Mouse (Mus musculus): ENCODE data around the gene Rpl34.
A peak's percentile ranks its signal among the peaks of the same experiment; 100 is the strongest.

The Rpl34 gene

DNA sequence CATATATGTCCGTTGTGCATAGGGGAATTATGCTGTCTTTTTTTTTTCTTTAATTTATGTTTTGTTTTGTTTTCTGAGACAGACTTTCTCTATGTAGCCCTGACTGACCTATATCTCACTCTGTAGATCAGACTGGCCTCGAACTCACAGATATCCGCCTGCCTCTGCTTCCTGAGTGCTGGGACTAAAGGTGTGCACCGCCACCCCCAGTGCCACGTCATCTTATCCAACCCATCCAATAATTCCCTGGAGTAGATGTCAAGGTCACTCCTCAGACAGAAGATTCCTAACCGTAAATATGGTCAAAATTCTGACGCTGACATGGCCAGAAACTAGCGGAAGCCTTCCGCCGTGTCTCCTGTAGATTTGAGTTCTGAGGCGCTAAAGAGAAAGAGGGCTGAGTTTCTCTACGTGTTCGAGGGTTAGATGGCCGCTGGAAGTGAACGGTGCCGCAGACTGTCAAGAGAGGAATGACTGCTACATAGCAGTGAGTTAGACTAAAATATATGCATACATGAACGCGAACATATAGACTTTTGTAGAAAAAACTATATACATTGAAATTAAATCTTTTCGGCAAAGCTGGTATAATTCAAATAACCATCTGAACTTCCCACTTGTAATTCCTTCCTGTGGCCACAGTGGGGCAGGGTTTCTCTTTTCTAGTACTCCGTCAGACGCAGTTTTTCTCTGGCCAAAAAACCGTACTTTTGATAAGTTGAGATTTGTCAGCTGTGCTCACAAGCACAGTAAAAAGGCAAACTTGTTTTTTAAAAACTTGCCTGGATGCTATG lies 15.2 kb downstream of the Rpl34 start:
- peak; percentile 47 for DNase-seq (ENCODE audit: inconsistent ontology term)

DNA sequence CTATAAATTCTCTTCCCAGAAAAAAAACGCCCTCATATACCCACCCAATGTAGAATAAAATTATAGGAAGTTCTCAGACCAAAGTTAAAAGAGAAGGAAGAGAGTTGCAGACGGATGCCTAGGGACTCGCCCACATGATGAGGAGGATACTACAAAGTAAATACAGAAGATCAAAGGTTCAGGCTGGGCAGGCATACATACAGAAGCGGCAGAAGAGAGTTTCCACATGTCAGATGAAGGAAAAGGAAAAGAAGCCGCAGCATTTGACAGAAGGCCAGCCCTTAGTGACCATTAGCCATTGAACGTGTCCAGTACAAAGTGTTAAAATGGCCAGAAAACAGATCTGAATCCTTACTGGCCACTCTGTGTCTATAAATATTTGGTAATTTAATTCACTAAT lies 17.3 kb downstream of the Rpl34 start:
- DNase-seq (ENCODE audit: inconsistent ontology term) = no peak

DNA sequence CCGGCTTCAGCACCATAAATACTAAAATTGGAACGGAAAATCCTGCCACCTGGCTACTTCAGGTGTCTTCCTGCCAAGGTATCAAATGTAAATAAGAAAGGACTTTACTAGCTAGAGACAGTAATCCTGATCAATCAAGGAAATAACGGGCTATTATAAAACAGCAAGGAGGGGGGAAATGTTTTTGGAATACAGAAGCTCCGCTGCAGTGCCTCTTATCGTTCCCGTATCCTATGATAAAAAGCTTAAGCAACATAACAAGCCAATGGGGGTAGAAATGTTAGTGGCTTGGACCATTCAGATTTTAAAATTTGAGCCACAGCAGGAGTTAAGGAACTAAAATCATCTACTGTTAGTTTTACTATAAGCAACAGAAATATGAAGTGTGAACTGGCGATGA lies 20.1 kb downstream of the Rpl34 start:
- no peak for DNase-seq (ENCODE audit: inconsistent ontology term)

DNA sequence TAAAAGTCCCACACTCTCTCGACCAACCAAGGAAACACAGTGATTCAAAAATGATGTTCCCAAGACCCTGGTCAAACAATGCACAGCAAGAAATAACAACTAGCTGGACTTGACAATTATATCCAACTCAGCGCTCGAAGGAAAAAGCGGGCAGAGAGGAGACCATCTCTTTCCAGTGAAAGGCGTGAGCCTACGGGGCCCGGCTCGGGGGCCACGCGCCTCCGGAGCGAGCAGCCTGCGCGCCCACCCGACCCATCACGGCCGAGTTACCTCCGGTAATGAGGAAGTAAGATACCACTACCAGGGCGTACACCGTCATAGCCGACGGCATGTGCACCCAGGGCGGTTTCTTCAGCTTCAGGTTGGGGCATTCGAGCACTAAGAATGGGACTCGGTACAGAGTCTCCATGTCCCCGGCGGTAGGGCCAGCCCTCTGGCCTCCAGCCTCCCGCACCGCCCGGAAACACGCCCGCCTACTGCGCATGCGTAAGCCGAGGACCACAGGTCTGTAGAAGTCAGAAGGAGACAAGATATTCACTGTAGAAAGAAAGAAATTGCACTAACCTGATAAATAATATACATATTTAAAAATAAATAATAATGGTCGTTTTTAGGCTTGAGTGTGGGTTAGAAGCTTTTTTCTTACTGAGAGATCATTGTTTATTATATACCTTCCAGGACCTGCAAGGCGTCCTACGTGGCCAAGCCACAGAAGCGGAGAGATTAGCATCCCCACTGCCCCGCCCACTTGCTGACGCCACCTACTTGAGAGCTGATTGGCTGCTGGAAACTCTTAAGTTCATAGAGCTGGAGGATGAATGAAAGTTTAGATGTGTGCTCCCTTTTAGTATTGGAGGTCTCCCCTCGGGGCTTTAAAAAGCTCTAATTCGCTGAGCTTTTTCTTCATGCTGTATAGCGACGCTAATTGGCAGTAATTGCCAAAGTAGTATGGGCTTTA lies 21.0 kb downstream of the Rpl34 start, which contains the start of gene Ostc:
Gene Ostc, minus strand, starts transcription at position 478 of the 958 bp plus-strand sequence.
- DNase-seq (ENCODE audit: inconsistent ontology term) = peak; percentile 99

DNA sequence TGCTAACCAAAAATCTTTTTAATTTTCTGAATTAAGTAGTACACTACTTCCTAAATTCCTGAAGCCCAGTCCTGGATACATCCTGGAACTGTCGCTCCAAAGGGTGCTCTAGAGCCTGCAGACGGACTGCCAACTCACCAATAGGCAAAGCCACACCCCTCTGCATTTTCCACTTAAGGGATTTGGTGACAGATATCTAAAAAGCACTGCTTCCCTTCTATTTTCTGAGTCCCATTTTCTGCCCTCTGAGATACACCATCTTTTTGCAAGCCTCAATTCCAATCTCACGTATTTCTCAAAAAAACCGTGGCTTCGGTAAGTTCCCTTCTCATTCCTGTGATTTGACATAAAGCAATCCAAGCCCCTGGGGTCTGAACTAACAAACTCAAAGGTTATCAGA lies 21.7 kb downstream of the Rpl34 start:
- peak; percentile 54 for DNase-seq (ENCODE audit: inconsistent ontology term)

DNA sequence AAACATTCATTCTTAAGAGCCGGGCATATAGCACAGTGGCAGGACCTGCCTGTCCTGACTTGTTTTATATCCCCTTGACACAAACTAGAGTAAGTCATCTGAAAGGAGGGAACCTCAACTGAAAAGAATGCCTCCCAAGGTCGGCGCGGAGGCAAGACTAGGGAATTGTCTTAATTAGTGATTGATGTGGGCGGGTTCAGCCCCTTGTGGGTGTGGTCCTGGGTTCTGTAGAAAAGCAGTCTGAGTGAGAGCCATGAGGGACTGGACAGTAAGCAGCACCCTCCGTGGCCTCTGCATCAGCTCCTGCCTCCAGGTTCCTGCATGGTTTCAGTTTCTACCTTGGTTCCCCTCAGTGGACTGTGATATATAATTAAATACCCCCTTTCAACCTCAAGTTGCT lies 27.9 kb downstream of the Rpl34 start:
- no peak for DNase-seq (ENCODE audit: inconsistent ontology term)

DNA sequence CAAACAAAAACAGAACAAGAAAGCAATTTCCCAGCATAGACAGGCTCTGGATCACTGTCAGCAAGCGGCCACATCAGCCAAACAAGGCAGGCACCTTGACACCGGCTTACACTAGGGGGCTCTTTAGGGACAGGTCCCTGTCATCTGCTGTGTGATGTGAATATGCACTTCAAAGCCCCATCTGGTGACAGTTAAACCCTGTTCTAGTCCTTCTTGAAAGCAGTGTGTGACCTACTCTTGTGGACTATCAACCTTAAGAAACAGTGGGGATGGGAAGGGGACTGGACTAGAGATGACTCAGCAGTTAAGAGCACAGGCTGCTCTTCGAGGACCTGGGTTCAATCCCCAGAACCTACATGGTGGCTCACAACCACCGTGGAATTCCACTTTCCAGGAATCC lies 32.6 kb downstream of the Rpl34 start:
- no peak for DNase-seq (ENCODE audit: inconsistent ontology term)

DNA sequence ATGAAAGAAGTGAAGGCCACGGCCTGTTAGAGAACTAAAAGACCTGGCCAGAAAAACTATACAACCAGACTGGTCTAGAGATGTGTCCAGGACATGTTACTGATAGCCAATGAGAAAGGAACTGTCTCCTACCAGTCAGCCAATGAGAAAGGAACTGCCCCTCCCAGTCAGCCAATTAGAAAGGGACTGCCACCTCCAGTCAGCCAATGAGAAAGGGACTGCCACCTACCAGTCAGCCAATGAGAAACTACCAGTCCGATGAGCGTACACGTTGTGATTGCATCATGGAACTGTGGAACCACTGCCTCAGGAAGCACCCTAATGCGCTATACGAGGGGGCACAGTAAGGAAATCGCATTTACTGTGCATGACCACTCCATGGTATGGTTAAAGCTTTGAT lies 35.5 kb downstream of the Rpl34 start:
- DNase-seq (ENCODE audit: inconsistent ontology term) = no peak

DNA sequence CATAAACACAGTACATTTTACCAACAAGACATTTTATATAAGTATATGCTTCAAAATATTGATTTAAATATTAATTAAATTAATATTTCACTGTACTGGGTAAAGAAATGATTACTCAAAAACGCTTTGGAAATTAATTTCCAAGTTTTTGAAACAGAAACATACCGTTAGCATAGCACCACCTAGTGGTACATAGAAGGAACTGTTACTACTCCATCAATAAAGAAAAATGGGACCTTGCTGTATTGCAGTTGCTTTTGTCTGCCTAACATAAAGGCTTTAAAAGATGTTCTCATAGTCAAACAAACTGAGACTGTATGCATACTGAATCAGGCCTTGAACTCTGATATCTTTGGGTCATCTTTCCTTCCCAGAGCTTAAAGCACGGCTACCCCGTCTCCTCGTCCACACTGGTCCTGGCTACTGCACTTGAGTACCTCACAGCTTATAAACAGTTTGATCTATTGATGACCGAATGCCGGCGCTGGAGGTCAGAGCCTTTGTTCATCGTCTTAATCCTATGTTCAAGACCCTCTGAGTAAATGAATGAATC lies 36.1 kb downstream of the Rpl34 start:
- DNase-seq (ENCODE audit: inconsistent ontology term) = no peak

DNA sequence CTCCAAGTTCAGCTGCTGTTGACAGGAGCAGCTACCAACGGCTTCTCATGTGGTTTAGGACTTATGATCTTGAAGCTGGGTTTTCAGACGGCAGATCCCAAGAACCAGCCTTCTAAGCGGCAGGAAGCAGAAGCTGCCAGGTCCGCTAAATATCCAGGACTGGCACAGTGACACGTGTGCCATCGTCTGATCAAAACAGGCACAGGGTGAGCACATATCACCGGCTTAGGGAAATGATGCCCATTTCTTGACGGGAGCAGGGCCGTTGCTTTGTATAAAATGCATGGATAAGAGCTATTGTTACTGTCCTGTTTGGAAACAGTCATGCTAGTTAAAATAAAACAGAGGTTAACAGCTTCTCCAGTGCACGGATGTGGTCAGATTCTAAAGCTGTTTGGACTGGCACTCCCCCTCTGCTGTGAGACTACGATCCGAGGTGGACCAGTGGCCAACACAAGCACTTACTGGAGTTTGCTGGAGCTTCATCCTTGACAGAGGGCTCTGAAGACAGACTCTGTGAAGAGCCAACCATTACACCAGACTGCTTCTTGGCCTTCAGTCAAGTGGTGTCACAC lies 38.5 kb downstream of the Rpl34 start:
- DNase-seq (ENCODE audit: inconsistent ontology term) = no peak

DNA sequence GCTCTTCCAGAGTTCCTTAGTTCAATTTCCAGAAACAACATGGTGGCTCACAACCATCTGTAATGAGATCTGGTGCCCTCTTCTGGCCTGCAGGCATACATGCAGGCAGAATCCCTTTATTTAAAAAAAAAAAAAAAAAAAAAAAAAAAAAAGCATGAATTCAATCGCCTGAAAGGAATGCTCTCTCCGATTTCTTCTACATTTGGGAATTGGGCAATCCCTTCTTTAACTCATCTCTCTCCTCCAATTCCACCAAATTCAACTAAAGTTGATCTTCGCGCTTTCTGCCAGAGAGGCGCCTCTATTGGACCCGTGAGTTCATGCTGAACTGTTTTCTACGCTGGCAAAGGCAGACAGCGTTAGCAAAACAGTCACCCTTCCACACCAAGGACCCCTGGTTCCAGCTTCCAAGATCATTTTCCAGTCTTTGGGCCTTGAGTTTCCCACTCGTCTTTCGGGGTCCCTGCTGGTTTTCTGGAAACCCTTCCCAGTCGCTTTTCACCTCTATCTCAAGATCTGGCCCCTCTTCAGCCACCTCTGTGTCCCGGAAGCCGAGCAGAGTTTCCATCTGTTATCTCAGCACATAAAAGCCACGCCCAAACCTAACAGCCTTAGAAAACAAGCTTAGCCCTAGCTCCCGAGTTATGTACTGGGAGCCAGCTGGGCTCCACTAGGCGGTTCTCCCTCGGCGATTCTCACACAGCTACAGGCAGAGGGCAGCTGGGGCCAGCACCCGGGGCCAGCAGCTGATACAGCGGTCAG lies 39.2 kb downstream of the Rpl34 start:
- peak; percentile 57 for DNase-seq (ENCODE audit: inconsistent ontology term)

DNA sequence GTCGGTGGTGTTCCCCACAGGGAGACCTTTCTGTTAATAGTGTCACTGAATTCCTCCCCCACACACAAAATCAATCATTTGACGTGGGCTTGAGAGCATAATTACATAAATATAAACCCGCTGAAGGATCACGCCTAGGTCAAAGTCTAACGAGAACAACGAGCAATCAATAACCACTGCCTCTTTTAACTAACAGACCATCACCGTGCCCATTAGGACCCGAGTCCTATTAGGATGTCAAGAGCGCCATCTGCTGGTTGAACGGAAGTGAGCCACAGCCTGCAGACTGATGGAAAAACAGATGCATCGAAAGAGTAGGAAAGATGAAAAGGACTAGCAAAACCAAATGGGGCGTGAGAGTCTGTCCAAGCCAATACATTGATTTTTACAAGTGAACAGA lies 40.6 kb downstream of the Rpl34 start:
- peak; percentile 56 for DNase-seq (ENCODE audit: inconsistent ontology term)

DNA sequence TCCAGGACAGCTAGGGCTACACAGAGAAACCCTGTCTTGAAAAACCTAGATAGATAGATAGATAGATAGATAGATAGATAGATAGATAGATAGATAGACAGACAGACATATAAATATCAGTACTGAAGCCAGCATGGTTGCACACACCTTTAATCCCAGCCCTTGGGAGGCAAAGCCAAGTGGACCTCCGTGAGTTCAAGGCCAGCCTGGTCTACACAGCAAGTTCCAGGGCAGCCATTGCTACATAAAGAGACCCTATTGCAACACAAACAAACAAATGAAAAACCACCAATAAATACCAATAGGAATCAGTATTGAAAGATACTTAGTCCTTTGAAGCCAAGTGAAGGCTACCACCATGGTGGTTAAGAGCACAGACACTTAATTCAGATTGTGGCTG lies 43.1 kb downstream of the Rpl34 start:
- no peak for DNase-seq (ENCODE audit: inconsistent ontology term)

DNA sequence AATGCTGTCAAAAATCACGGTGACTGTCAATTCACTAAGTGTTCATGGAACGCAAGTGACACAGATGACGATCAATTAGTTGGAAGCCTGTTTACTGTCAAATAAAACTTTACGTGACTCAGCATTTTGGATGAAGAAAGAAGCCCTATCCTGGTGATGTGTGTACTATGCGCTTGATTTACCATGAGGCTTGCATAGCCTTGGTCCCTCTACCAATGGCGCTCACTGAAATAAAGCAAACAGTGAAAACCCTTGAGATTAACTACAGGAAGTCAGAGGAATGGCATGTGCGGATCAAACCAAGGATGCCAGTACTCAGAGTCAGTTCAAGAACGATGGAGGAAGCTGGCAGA lies 45.2 kb downstream of the Rpl34 start:
- peak; percentile 81 for DNase-seq (ENCODE audit: inconsistent ontology term)

DNA sequence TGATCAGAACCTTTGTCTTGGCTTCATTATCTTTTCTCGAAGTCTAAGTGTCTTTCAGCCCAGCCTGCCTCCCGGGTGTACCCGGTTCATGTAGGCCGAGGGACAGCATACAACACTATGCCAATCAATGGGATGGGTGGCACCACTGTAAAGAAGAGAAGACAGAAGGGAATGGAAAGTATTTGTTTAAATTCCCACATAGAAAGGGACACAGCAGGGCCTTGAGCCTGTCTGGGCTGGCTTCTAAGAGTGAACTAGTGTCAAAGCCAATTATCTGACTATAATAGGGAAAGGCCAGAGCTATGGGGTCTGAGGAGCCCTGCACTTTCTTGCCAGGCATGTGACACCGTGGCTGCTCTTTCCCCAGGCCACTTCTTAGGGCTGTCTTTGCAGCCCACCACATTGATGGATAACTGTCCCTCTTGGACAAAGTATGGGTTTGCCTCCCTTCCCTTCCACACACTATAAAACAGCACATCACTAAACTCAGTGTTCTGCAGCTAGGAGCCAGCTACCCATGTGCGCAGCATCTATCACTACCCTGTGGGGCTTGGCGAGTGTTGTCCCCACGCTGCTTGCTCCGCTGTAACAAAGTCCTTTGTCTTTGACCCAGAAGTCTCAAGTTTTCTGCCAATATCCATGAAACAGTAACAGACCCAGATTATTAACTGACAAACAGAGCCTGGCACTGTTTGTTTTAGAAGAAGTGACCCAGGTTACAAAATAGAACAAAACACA lies 45.8 kb downstream of the Rpl34 start:
- DNase-seq (ENCODE audit: inconsistent ontology term) = peak; percentile 56

DNA sequence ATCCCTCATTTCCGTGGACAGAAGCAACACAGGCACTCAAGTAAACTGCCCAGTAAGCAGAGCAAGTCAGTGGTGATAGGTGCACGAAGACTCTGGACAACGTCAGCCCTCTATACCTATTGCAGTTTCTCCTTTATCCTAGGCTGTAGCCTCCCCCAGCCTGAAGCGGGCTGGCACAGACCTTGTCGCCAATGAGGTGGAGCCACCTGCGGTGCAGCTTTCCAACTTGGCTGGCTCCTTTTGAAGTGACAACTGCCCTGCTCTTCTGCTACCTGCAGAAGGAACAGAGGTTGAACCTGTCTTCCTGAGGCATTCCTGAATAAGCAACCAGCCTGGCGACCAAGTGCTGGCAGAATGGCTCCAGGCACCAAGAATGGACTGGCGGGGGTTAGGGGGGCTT lies 46.4 kb downstream of the Rpl34 start:
- DNase-seq (ENCODE audit: inconsistent ontology term) = no peak

DNA sequence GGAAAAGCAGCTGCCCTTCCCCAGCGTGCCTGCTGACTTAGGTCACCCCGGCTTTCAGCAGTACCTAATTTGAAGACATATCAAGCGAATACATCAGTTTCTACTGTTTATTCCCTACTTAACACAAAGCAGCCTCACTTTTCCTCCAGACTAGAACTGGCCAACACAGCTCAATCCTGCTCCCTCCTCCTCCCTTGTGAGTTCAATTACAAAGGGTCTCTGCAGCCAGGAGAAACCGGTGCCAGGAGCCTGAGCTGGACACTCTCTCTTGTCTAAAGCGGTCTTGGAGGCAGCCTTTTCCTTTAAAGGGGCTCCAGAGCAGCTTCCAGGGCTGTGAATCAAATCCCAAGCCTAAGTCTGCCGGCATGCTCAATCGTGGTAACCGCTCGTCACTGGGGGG lies 48.0 kb downstream of the Rpl34 start:
- no peak for DNase-seq (ENCODE audit: inconsistent ontology term)

DNA sequence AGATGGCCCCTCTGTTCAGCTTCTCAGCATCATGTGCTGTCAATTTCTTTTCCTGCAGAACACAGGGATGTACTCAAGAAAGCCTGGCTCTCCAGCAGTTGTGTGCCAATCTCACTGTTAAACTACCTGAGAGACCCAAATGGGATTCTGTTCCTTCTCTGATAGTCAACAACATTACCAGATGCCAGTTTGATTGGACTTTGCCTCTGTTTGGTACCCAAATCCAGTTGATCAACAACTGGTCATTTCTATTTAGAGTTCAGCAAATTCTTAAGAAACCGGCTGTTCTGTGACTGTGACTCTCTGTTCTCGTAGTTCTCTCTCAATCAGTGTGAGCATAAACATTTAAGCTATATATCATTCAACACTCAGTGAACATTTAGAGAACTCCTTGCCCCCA lies 49.0 kb downstream of the Rpl34 start:
- DNase-seq (ENCODE audit: inconsistent ontology term) = no peak

DNA sequence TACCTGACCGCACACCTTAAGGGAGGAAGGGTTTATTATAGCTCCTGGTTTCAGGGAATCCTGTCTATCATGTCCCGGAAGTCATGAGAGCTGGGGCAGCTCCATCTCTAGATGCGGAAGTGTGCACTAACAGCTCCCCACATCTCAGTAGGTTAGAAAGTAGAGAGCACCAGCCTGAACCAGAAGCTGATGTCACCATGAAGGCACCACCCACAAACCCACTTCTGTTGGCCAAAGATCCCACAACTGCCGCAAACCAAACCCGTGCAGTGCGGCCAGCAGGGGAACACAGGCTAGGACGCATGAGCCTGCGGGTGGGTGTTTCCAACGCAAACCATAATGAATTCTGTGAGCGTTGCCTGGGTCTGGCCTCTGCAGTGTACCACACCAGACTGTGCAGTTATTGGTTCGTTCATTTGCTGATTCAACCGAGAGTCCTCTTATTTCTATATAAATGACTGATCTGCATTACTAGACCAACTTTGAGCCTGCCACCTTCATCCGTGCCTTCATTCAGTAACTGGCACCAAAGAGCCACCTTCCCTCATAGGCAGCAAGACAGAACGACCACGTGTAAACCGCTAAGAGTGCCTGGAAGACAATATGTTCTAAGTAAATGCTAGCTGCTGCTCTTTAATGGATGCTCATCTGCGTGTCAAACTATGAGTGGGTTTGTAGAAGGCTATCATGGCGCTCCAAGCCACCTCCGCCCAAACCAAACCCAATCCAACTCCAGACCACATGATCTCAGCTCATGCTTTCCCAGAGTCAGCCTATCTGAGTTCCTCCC lies 52.3 kb downstream of the Rpl34 start:
- no peak for DNase-seq (ENCODE audit: inconsistent ontology term)
